Mouse (Mus musculus): ENCODE data around the gene Eml3.

Eml3 gene

GRCm38 (mm10) chr19:8914212-8914611 is 15.1 kb upstream of the Eml3 start:
- DNase-seq (ENCODE audit: low spot score) = peak; percentile 15

GRCm38 (mm10) chr19:8919000-8919399 is 10.4 kb upstream of the Eml3 start:
- DNase-seq (ENCODE audit: low spot score) = no peak

DNA sequence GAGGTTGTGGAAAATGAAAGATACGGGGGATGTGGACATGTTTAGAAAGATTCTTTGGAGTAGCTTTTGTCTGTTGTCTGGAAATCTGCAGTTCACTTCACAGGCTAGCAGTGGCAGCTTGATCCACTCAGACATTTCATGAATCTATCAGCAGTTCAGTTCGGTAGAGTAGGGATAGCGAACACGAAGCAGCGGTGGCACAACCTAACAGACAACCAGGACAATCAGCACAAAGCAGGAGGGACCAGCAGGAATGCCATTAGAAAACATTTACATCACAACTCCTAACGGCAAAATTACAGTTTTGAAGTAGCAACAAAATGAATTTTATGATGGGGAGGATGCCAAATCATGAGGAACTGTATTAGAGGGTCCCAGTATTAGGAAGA is 9.7 kb upstream of the Eml3 start:
- no peak for DNase-seq (ENCODE audit: low spot score)

DNA sequence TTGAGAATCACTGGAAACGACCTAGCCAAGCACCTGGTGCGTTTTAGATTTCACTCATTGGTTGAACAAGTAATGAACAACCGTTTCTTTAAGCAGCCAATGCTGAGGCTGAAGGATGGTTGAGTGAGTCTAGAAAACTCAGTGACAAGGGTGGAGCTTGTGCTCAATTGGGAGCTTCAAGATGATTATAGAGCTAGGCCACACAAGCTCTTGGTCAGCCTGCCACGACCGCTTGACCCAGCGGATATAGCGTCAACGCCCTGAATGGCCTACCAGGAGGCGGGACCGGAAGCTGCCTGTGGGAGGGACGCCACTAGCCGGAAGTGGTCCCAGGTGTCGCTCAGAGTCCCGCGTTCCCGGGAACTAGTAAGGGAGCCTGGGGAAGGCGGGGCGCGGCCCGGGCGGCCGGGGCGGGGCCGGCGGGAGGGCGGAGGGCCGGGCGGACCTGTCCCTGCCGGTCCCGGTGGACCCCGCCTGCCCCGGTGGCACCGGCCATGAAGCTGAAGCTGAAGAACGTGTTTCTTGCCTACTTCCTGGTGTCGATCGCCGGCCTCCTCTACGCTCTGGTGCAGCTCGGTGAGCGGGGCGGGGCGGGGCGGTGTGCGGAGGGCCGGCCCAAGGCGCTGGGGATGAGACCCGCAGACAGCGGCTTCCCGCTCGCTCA is 9.1 kb upstream of the Eml3 start, which contains the start of gene B3gat3:
B3gat3 (plus strand) TSS at position 302 of the 664 bp plus-strand sequence.
- peak; percentile 88 for DNase-seq (ENCODE audit: low spot score)

DNA sequence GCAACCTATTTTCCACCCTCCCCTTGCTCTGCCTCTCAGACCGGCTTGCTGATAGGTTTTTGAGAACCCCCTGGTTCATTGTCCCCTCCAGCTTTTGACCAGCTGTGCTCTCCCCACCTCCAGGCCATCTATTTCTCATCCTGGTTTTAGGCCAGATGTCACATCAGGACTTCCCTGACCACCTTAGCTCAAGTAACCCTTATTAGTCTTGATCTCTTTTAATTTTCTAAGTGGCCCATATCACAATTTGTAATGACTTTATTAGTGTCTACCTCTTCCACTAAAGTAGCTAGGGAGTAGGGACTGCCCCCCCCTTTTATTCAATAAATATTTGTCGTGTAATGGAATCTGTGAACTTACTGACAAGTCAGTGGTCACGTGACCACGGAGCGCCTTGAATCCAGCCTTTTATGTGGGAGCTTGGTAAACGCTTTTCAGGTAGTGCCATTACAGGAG is 8.5 kb upstream of the Eml3 start:
- DNase-seq (ENCODE audit: low spot score) = no peak

- no peak for DNase-seq (ENCODE audit: low spot score)
Measured at GRCm38 (mm10) chr19:8921741-8922140, 7.6 kb upstream of the Eml3 start.

- DNase-seq (ENCODE audit: low spot score) = no peak
Measured at GRCm38 (mm10) chr19:8926766-8927165, 2.6 kb upstream of the Eml3 start.

DNA sequence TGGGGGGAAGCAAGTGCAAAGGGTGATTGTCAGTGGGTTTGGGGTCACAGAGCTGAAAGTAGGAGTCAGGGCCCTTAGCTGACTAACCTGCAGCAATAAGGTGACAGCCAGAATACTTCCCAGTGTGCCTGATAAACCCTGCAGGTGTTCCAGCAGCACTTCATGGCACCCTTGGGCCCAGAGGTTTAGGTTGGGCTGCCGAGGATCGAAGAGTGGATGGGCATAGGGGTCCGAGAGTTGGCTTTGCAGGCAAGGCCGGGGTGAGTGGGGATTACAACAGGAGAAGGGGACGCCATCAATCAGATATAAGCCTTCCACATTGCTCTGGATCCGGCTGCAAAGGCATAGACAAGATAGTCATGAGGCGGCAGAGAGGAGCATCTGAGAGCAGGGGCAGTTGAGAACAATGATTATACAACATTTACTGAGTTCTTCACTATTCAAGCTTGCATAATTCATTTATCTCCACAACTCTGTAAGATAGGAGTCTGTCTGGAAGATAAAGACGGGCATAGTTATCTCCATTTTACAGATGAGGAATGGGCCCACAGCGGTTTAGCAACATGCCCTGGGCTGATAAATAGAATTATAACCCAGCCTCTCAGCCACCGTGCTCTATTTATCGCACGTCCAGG is 1.3 kb upstream of the Eml3 start:
- no peak for DNase-seq (ENCODE audit: low spot score)

DNA sequence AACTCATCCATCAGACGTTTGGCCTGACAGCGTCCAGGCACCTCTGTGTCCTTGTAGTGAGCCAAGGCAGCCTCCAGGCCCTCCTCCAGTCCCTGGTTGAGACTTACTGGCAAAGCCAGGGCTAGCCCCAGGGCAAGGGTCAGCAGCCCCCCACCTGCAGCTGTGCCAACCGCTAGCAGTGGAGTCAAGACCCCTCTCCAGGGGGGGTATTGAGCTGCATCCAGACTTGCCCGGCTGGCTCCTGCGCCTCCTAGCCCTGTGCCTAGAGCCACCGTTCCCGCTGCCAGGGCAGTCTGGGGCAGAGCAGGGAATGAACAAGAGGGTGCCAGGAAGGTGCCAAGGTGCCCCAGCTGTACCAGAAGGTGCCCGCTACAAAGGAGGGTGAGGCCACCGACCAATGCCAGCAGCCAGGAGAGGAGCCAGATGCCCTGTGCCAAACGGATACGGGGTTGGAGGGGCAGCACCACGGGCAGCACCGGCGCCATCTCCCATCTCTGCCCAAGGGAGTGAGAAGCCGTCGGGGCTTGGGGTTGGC is 596 bp upstream of the Eml3 start:
- no peak for DNase-seq (ENCODE audit: low spot score)

- DNase-seq (ENCODE audit: low spot score) = no peak
Measured at GRCm38 (mm10) chr19:8930117-8930516, 765 bp downstream of the Eml3 start.

GRCm38 (mm10) chr19:8930771-8931170 is 1.4 kb downstream of the Eml3 start:
- no peak for DNase-seq (ENCODE audit: low spot score)

DNA sequence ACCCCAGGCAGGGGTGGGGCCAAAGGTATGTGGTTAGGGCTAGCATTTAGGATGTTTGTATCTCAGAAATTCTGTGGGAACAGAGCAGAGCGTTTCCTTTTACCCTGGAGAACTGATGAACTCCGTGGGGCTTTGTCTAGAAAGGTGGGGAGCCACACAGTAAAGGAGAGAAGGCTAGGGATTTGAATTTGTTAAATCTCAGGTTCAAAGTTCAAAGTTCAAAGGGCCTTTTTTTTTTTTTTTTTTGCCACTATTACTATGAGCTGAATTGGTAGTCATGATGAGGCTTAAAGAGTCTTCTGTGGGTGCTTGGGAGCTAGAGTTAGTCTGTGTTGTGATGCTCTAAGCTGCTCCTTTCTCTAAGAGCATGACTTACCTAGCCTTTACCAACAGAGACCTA is 7.4 kb downstream of the Eml3 start:
- DNase-seq (ENCODE audit: low spot score) = no peak

DNA sequence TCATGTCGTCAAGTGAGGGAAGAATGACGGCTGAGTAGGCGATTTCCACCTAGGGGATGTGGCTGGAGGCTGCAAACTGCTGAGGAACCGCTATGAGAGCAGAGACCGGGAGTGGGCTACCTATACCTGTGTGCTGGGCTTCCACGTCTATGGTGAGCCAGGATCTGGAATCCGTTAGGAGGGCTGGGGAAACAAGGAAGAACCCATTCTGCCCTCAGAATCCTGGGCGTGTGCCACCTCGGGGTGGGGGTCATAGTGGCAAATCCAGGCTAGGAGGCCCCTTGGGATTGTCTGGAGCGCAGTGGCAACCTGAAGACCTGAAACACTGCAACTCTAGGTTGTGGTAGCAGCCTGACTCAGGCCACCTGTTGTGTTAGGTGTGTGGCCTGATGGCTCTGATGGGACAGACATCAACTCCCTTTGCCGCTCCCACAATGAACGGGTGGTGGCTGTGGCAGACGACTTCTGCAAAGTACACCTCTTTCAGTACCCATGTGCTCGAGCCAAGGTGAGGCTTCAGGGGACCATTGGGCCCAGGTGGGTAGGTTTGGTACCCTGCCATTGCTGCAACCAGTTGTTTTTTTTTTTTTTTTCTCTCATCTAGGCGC is 11.3 kb downstream of the Eml3 start:
- DNase-seq (ENCODE audit: low spot score) = no peak

DNA sequence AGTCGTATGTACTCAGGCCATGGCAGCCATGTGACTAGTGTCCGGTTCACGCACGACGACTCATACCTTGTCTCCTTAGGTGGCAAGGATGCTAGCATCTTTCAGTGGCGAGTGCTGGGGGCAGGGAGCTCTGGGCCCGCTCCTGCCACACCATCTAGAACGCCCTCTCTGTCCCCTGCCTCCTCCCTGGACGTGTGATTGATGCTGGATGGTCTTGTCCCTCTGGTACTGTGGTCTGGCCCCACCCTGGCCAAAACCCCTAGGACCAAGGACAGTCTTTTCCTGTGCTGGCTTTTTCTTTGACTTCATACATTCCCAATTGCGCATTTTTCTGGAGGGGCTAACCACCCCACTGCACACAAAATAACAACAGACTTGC is 11.8 kb downstream of the Eml3 start:
- DNase-seq (ENCODE audit: low spot score) = no peak

GRCm38 (mm10) chr19:8941515-8942217 is 12.3 kb downstream of the Eml3 start, which contains the start of gene Mta2:
Gene Mta2, plus strand, starts transcription at chr19:8941875.
- DNase-seq (ENCODE audit: low spot score) = peak; percentile 70

DNA sequence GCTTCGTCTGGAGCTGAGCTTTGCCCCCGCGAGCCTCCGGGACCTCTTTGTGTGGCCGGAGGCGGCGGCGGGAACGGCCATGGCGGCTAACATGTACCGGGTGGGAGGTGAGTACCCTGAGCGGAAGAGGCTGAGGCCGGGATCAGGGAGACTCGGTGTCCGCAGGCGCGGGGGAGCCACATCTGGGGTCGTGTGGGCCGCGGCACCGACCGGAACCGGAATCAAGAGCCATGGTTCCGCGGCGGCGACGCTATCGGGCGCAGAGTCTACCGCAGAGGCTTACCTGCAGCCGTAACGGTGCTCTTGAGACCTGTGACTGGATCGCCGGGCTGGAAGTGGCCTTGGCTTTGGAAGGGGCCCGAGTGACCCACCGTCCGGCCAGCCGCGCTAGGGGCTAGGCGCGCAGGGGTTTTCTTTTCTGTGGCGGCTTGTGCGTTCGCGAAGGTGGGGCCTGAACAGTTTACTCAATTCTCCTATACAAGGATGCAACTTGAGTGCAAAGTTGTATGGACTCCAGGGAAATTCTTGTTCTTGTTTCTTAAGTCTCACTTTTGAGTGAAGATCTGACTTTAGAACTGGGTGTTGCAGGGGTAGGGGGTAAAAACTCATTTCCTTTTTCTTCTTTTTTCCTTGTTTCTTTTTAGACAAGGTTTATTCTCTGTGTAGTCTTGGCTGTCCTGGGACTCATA is 13.1 kb downstream of the Eml3 start:
- no peak for DNase-seq (ENCODE audit: low spot score)

DNA sequence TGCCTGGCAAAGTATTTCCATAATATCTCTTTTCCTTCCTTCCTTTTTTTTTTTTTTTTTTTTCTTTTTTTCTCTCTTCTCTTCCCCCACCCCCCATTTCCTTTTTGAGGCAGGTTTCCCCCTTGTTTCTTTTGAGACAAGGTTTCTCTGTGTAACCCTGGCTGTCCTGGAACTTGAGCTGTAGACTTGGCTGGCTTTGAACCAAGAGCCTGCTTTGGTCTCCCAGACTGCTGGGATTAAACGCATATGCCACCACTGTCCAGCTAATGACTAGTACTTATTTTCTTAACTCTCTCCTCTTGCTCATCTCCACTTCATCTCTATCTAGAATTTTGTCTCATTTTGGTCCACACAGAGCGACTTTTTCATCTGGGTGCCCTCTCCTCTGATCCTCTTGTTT is 13.7 kb downstream of the Eml3 start:
- no peak for DNase-seq (ENCODE audit: low spot score)

DNA sequence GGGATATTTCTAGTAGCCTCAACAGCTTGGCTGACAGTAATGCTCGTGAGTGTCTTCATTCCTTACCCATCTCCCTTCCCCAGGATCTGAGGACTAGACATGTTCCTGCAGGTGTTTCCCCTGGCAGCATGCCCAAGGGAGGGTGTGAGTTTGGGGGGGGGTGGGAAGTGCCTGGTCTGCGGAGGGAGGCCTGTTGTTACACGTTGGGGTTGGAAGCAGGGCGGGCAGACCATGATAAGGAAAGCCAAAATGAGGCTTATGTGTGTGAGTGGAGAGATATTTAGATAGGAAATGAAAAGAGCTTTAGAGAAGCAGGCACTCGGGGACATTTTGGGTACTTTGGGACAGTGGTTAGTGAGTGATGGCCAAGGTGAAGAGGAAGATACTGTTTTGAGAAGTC is 14.7 kb downstream of the Eml3 start:
- no peak for DNase-seq (ENCODE audit: low spot score)

DNA sequence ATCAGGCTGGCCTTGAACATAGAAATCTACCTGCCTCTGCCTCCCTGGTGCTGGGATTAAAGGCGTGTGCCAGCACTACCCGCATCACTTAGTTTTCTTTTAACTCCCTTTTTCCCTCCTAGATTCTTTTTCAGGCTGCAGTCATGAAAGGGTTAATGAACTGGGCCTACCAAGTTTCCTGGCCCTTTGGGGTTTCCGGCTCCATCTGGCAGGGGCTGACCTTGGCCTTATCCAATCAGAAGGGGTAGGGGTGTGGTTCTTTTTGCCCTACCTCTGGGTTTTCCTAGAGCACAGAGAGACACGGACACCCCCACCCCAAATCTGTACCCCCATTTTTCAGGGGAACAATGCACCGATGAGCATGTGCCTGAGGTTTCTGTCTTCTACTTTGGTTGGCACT is 15.4 kb downstream of the Eml3 start:
- no peak for DNase-seq (ENCODE audit: low spot score)

- no peak for DNase-seq (ENCODE audit: low spot score)
Measured at GRCm38 (mm10) chr19:8945251-8945650, 15.9 kb downstream of the Eml3 start.

GRCm38 (mm10) chr19:8946929-8947328 is 17.6 kb downstream of the Eml3 start:
- DNase-seq (ENCODE audit: low spot score) = no peak

DNA sequence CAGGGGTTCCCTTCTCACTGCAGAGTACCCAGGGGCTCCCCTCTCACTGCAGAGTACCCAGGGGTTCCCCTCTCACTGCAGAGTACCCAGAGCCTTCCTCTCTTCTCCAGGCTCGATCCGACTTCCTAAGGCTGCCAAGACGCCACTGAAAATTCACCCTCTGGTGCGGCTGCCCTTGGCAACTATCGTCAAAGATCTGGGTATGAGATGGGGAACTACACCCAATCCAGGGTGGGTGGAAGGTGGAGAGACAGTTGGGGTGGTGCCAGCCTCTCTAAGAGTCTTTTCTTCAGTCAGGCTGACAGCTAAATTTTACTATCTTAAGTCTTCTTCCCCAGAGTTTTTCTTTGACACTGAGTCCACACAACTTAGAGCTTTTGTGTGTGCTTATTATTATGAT is 20.8 kb downstream of the Eml3 start:
- no peak for DNase-seq (ENCODE audit: low spot score)
